Mouse (Mus musculus) layer of hippocampus, postnatal 10 days (tissue): Measurements from ENCODE around the gene Gap43. TPM values are rescaled to one million over a fixed set of nuclear protein-coding genes. Genes with fewer than 3 reads are reported as not detected.

Source experiments
- microRNA-seq, 2 experiments: library from miRNA; unstranded; fragments of <30 nt; microRNA quantifications; one replicate each; pipeline ENCODE4 v1.2.0; 2021
- total RNA-seq, 2 experiments: library from RNA; stranded (reverse); gene quantifications; 2 replicates each; pipeline ENCODE4 v1.2.3; 2021

Gap43 gene
- total RNA-seq, 2 experiments from 2014 or later: 909 to 966 TPM

Small RNA genes within 50 kb of the gene (microRNA-seq; reads per million reads assigned to microRNA genes)
- gene Mir6540: 200 to 309 reads per million in 2 experiments
